Mouse (Mus musculus): ENCODE measurements around the gene 4933415F23Rik. TPM values are rescaled to one million over a fixed set of nuclear protein-coding genes. Genes with fewer than 3 reads are reported as not detected.

4933415F23Rik gene
- total RNA-seq (2023) = not detected

DNA sequence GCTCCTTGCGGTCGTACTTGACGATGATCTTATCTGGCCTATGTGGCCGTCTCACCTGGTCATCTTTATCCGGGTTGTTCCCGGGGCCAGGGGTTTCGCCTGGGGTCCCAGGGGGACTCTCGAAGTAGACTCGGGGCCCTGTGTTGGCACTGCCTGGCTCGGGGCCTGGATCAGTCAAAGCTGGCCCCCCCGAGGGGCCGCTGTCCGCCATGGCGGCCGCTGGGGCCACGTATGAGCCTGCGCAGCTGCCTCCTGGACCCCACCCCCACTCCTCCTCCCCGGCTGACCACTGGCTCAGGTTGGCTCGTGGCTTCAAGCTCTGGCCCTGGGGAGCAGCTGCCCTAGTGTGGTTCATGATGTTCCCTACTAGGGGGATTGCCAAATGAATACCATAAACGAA, at the start of gene 4933415F23Rik:
Gene 4933415F23Rik (minus strand): TSS at position 233 of the 400 bp plus-strand sequence.

Data from CD4-positive naive resting alpha-beta T cell, adult 57 days (primary cell).